Mouse (Mus musculus): ENCODE data around the gene Tacc2. TPM values are rescaled to one million over a fixed set of nuclear protein-coding genes. Genes with fewer than 3 reads are reported as not detected.
"Not testable (repeated sequence)": the region's sequence is repeated elsewhere in the genome, so short reads cannot be mapped to it uniquely, and the experiment has no call there.

The Tacc2 gene
- polyA plus RNA-seq, 1 experiment from 2014 or later = 43.8 TPM

DNA sequence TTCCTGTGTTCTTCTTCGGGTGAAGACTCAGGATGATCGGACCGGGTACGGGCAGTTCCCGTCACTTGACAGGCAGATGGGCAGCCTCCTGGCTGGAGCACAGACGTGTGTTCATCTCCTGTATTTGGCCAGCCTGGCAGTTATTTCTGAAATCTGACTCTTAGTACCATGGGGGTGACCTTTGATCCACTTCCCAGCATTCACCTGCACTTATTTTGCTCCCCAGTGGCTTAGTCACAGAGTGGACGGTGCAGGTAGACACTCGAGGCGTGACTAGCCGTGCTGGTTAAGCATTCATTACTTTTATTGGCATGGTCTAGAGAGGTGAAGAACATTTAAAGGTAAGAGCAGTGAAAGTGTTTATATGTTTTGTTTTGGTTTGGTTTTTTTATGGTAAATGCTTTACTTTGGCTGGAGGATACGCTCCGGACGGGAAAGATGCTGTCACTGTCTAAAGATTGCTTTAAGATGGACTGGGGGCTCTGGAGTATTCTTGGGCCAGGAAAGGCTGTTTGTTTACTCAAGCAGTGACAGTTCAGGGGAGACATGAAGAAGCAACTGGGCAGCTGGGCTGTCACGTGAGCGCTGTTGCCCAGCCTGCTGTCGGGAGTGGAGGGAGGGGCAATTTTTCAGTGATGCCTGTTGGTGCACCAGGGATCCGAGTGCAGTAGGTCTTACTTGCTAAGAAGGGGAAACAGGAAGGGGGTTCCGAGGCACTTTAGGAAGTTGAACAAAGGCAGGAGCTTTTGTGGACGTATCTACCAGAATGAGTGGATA is 19.0 kb downstream of the Tacc2 start:
- ATAC-seq (ENCODE audit: insufficient number of reproducible peaks, insufficient read depth, low FRiP score, low TSS enrichment, low read depth) = not testable (repeated sequence)

DNA sequence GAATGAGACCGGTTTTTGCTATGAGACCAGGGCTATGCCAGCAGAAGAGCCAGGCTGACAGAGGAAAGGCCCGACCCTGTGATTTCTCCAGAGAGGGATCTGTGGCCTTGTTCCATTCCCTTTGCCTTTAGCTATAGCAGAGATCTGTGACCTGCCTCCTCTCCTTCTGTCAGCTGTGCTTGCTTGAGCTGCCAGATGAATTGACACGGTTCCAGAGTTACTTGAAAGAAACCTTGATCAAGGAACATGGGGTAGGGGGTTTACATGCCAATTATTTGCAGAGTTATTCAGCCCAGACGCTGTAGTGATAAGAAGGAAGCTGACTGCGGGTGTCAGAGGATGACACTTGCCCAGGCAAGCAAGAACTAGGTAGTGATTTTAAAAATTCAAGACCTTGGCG is 20.3 kb downstream of the Tacc2 start:
- no peak for ATAC-seq (ENCODE audit: insufficient number of reproducible peaks, insufficient read depth, low FRiP score, low TSS enrichment, low read depth)
- Histone ChIP-seq H3K4me3 (no peak overlapping the region), H3K36me3 (no peaks in the 10 kb centered on the region), H3K27me3 (no peaks in the 10 kb centered on the region), H3K9me3 (no peaks in the 10 kb centered on the region), H3K4me1 (0 out of 2 replicates have a peak, but pooled peaks cover 6% of the 10 kb centered on the region), H3K9ac (no peak overlapping the region), H3K27ac (no peak overlapping the region), H3K4me2 (no peak overlapping the region)
- 51% methylated on average over 6 of the region's 6 CpGs for WGBS

More for the DNA sequence above, 19.0 kb downstream of the Tacc2 start:
- not testable (repeated sequence) for H3K4me2 ChIP-seq, H3K27ac ChIP-seq, H3K4me1 ChIP-seq, H3K9ac ChIP-seq, H3K4me3 ChIP-seq, H3K36me3 ChIP-seq, H3K27me3 ChIP-seq, H3K9me3 ChIP-seq
- 61% methylated on average over 9 of the region's 19 CpGs for WGBS

- 84% methylated on average over 3 of the region's 3 CpGs for WGBS
- no peak overlapping the region for H3K4me2 ChIP-seq
- H3K9ac ChIP-seq = no peak overlapping the region
- no peaks in the 10 kb centered on the region for H3K27me3 ChIP-seq
- H3K36me3 ChIP-seq = no peaks in the 10 kb centered on the region
- 0 out of 2 replicates have a peak, but pooled peaks cover 6% of the 10 kb centered on the region for H3K4me1 ChIP-seq
- no peak for ATAC-seq (ENCODE audit: insufficient number of reproducible peaks, insufficient read depth, low FRiP score, low TSS enrichment, low read depth)
- H3K9me3 ChIP-seq = no peaks in the 10 kb centered on the region
- no peak overlapping the region for H3K27ac ChIP-seq
- no peak overlapping the region for H3K4me3 ChIP-seq
Measured at GRCm38 (mm10) chr7:130600074-130600473, 22.8 kb downstream of the Tacc2 start.

- WGBS = 69% methylated on average over 2 of the region's 2 CpGs
- Histone ChIP-seq H3K4me2 (no peak overlapping the region), H3K36me3 (no peaks in the 10 kb centered on the region), H3K4me1 (0 out of 2 replicates have a peak, but pooled peaks cover 6% of the 10 kb centered on the region), H3K27me3 (no peaks in the 10 kb centered on the region), H3K9ac (no peak overlapping the region), H3K4me3 (no peak overlapping the region), H3K9me3 (no peaks in the 10 kb centered on the region), H3K27ac (no peak overlapping the region)
- ATAC-seq (ENCODE audit: insufficient number of reproducible peaks, insufficient read depth, low FRiP score, low TSS enrichment, low read depth) = no peak
Measured at GRCm38 (mm10) chr7:130600546-130600945, 23.3 kb downstream of the Tacc2 start.

- Histone ChIP-seq H3K27ac (no peak overlapping the region), H3K9me3 (no peaks in the 10 kb centered on the region), H3K9ac (no peak overlapping the region), H3K4me2 (no peak overlapping the region), H3K27me3 (no peaks in the 10 kb centered on the region), H3K4me3 (no peak overlapping the region), H3K36me3 (no peaks in the 10 kb centered on the region), H3K4me1 (no peaks in the 10 kb centered on the region)
- 85% methylated on average over 1 of the region's 1 CpGs for WGBS
- no peak for ATAC-seq (ENCODE audit: insufficient number of reproducible peaks, insufficient read depth, low FRiP score, low TSS enrichment, low read depth)
Measured at GRCm38 (mm10) chr7:130602804-130603203, 25.6 kb downstream of the Tacc2 start.

DNA sequence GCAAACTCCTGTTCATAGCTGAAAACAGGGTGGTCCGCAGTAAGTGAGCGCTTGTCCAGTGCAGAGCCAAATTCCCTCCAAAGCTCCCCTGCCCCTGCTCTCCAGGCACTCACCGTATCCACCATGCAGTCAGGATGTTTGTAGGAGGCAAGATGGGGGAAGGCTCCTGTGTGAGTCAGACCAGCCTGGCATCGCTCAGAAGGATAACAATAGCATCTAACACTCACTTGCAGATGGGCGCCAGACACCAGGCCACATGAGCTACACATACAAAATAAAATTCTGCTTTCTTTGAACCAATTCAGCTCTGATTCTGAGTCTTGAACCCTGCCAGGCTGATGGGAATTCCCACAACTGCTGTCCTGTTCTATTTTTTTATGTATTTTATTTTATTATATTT is 26.3 kb downstream of the Tacc2 start:
- Histone ChIP-seq H3K27me3 (no peaks in the 10 kb centered on the region), H3K9ac (no peak overlapping the region), H3K36me3 (no peaks in the 10 kb centered on the region), H3K4me2 (no peak overlapping the region), H3K4me1 (no peaks in the 10 kb centered on the region), H3K4me3 (no peak overlapping the region), H3K9me3 (no peaks in the 10 kb centered on the region), H3K27ac (no peak overlapping the region)
- ATAC-seq (ENCODE audit: insufficient number of reproducible peaks, insufficient read depth, low FRiP score, low TSS enrichment, low read depth) = no peak
- 81% methylated on average over 5 of the region's 5 CpGs for WGBS

GRCm38 (mm10) chr7:130604390-130604789 is 27.2 kb downstream of the Tacc2 start:
- no peaks in the 10 kb centered on the region for H3K36me3 ChIP-seq
- H3K9ac ChIP-seq = no peak overlapping the region
- H3K27ac ChIP-seq = no peak overlapping the region
- no peak for ATAC-seq (ENCODE audit: insufficient number of reproducible peaks, insufficient read depth, low FRiP score, low TSS enrichment, low read depth)
- no peaks in the 10 kb centered on the region for H3K9me3 ChIP-seq
- no peak overlapping the region for H3K4me2 ChIP-seq
- H3K27me3 ChIP-seq = no peaks in the 10 kb centered on the region
- WGBS = 62% methylated on average over 2 of the region's 2 CpGs
- no peak overlapping the region for H3K4me3 ChIP-seq
- H3K4me1 ChIP-seq = no peaks in the 10 kb centered on the region

- no peak overlapping the region for H3K27ac ChIP-seq
- ATAC-seq (ENCODE audit: insufficient number of reproducible peaks, insufficient read depth, low FRiP score, low TSS enrichment, low read depth) = no peak
- 19% methylated on average over 6 of the region's 6 CpGs for WGBS
Measured at GRCm38 (mm10) chr7:130605111-130605510, 27.9 kb downstream of the Tacc2 start.

DNA sequence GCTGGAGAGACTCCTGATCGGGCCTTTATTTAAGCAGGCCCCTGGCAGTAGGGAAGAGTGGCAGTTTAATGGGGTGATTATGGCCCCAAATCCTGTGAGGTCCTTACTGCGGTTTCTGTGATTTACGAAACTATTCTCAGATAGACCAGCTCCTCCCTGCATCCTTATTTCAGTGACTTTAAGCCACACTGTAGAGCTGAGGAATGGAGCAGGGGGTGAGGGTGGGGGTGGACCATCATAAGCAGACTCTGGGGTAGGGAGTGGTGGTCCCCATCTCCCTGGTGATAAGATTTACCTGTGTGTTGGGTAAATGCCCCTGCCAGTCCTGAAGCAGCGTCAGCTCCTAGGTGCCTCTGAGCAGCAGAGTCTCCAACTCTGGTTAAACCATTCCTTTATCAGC is 29.7 kb downstream of the Tacc2 start:
- Histone ChIP-seq H3K27ac (no peak overlapping the region), H3K36me3 (no peaks in the 10 kb centered on the region), H3K4me2 (no peak overlapping the region), H3K4me1 (no peaks in the 10 kb centered on the region), H3K27me3 (no peaks in the 10 kb centered on the region), H3K9ac (no peak overlapping the region), H3K4me3 (no peak overlapping the region), H3K9me3 (no peaks in the 10 kb centered on the region)
- ATAC-seq (ENCODE audit: insufficient number of reproducible peaks, insufficient read depth, low FRiP score, low TSS enrichment, low read depth) = no peak
- 77% methylated on average over 4 of the region's 4 CpGs for WGBS

More at GRCm38 (mm10) chr7:130605111-130605510, 27.9 kb downstream of the Tacc2 start:
- Histone ChIP-seq H3K9ac (no peak overlapping the region), H3K4me3 (no peak overlapping the region), H3K36me3 (no peaks in the 10 kb centered on the region), H3K4me2 (no peak overlapping the region), H3K27me3 (no peaks in the 10 kb centered on the region), H3K9me3 (no peaks in the 10 kb centered on the region), H3K4me1 (no peaks in the 10 kb centered on the region)

GRCm38 (mm10) chr7:130613973-130614372 is 36.7 kb downstream of the Tacc2 start:
- H3K4me1 ChIP-seq = no peaks in the 10 kb centered on the region
- no peak for ATAC-seq (ENCODE audit: insufficient number of reproducible peaks, insufficient read depth, low FRiP score, low TSS enrichment, low read depth)
- H3K4me2 ChIP-seq = no peak overlapping the region

GRCm38 (mm10) chr7:130617591-130617990 is 40.4 kb downstream of the Tacc2 start:
- no peak for ATAC-seq (ENCODE audit: insufficient number of reproducible peaks, insufficient read depth, low FRiP score, low TSS enrichment, low read depth)
- no peak overlapping the region for H3K4me2 ChIP-seq
- H3K9ac ChIP-seq = no peak overlapping the region
- H3K36me3 ChIP-seq = no peaks in the 10 kb centered on the region
- WGBS = 80% methylated on average over 3 of the region's 3 CpGs
- no peaks in the 10 kb centered on the region for H3K9me3 ChIP-seq
- no peak overlapping the region for H3K4me3 ChIP-seq
- no peak overlapping the region for H3K27ac ChIP-seq
- 0 out of 2 replicates have a peak, but pooled peaks cover 2% of the 10 kb centered on the region for H3K4me1 ChIP-seq
- H3K27me3 ChIP-seq = no peaks in the 10 kb centered on the region

More at GRCm38 (mm10) chr7:130613973-130614372, 36.7 kb downstream of the Tacc2 start:
- Histone ChIP-seq H3K27me3 (no peaks in the 10 kb centered on the region), H3K9ac (no peak overlapping the region), H3K9me3 (no peaks in the 10 kb centered on the region), H3K36me3 (no peaks in the 10 kb centered on the region), H3K4me3 (no peak overlapping the region), H3K27ac (no peak overlapping the region)
- 67% methylated on average over 4 of the region's 4 CpGs for WGBS

DNA sequence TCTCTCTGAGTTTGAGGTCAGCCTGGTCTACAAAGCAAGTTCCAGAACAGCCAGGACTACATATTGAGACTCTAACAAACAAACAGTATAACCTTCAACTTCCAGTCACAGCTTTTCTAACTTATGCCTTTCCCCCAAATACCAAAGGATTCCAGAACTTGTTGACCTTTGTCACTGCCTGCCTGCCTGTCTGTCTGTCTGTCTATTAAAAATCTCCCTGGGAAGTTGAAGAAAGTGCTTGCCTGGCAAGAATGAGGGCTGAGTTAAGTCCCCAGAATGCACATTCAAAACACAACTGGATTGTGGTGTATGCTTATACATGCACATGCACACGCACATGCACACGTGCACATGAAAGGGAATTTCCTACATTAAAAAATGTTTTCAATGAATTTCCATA is 43.8 kb downstream of the Tacc2 start:
- no peak for ATAC-seq (ENCODE audit: insufficient number of reproducible peaks, insufficient read depth, low FRiP score, low TSS enrichment, low read depth)
- H3K27ac ChIP-seq = no peak overlapping the region
- H3K9ac ChIP-seq = no peak overlapping the region
- WGBS = 93% methylated on average over 2 of the region's 2 CpGs
- no peaks in the 10 kb centered on the region for H3K9me3 ChIP-seq
- peaks cover 6% of the 10 kb centered on the region; the same call in 1 of the 2 replicates for H3K4me1 ChIP-seq
- H3K4me2 ChIP-seq = no peak overlapping the region
- H3K4me3 ChIP-seq = no peak overlapping the region
- 0 out of 2 replicates have a peak, but pooled peaks cover 7% of the 10 kb centered on the region for H3K27me3 ChIP-seq
- no peaks in the 10 kb centered on the region for H3K36me3 ChIP-seq
